Mouse (Mus musculus): ENCODE measurements at regions not wholly inside any gene's neighbourhood (a gene's known extent, or its start where the extent isn't known, plus 50 kb on each side); places are given as distances from the start of the nearest gene placed in this dataset.

DNA sequence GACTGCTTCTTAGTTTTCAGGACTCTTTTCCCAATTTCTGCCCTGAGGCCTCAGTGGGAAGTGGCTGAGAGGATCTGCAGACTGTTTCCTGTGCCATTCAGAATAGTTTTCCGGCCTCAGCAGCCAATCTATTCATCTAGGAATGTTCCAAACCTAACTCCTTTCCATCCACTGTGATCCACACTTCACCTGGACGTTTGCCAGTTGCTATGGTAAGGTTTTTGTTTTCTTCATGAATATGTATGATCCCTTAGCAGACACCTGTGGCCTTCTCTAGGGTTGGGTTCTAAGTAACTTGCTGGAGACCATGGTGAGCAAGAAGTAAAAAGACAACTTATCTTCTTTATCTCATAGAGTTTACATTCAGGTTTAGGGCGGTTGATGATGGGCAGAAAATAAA is 744.6 kb downstream of the Inhba start:
- DNase-seq (ENCODE audit: low spot score in 2 of 2), result no peak

GRCm38 (mm10) chr13:16760045-16760444 is 748.4 kb downstream of the Inhba start:
- DNase-seq (ENCODE audit: low spot score in 2 of 2), result no peak

GRCm38 (mm10) chr13:16761415-16761814 is 749.8 kb downstream of the Inhba start:
- no peak for DNase-seq (ENCODE audit: low spot score in 2 of 2)

DNA sequence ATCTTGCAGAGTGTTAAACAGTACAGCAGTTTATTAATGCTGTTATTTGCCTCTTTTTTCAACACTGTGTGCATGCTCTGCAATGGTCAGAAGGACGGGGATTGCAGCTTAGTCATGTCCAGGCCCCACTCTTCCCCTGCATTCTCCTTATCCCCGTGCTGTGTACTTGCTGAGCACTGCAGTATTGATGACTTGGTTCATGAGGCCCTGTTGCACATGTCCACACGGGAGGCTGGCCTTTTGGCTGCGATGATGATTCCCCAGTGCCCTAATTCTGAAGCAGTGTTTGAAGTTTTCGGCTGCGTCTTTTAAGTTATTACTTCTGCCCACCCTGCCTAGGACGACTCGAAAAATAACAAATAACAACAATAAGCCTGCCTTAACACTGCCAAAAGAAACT is 750.7 kb downstream of the Inhba start:
- no peak for DNase-seq (ENCODE audit: low spot score in 2 of 2)

- DNase-seq (ENCODE audit: low spot score in 2 of 2), result no peak
These were observed 751.3 kb downstream of the Inhba start for GRCm38 (mm10) chr13:16762727-16763512.

DNA sequence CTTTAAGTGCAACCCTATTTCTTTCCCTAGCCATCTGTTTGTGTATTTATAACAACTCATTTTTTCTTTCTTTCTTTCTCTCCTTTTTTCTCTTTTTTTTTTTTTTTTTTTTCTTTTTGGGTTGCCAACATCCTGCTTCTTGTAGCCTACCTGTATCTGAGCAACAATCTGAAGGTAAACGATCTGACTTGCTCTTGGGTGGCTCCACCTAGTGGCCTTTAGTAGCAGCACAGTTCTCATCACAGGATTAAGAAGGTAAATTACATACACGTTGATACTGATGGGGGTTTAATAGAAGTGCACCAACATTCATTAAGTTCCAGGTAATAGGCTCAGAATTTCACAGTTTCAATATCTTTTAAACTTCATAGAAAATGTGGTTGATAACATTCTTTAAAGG is 752.1 kb downstream of the Inhba start:
- DNase-seq (ENCODE audit: low spot score in 2 of 2), result peak in 1 of 2 experiments; percentile 34

DNA sequence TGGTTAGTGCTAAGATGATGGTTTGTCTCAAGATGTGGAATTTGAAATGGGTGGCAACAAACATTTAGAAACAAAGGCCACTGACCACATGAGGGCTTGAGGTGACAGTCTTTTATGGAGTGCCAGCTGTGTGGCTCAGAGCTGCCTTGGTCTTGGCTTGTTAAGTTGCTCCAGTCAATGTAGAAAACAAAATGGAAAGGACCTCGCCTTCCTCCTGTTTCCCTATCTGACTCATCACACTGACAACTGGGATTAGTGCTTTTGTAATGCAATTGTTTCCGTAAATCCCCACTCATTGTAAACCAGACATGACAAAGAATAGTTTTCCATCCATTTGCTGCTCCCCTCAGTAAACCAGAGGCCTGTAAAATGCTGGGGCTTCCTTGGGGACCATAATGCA is 757.8 kb downstream of the Inhba start:
- DNase-seq (ENCODE audit: low spot score in 2 of 2), result no peak

- no peak for DNase-seq (ENCODE audit: low spot score in 2 of 2)
These were observed 758.3 kb downstream of the Inhba start for GRCm38 (mm10) chr13:16769848-16770422.

- DNase-seq (ENCODE audit: low spot score in 2 of 2), result no peak
These were observed 760.2 kb downstream of the Inhba start for GRCm38 (mm10) chr13:16771845-16772244.

DNA sequence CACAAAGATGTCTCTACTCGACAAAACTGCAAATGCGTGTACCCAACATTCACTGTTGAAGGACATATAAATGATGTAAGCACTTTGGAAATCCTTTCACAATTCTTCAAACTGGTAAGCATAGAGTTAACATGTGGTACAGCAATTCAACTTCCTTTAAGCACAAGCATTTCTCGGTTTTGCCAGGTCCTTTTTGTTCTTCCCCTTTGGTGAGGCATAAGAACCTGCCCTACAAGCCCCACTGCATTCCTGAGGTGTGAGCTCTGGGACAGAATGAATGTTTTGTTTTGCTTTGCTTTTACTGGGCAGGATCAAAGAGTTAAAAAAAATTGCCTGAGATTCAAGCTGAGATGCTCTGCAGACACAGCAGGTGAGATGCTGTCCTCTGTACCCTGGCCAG is 793.9 kb downstream of the Inhba start:
- no peak for DNase-seq (ENCODE audit: low spot score in 2 of 2)
